Mouse (Mus musculus): Measurements from ENCODE around the gene Smim4. TPM values are rescaled to one million over a fixed set of nuclear protein-coding genes. Genes with fewer than 3 reads are reported as not detected.

Gene Smim4
- polyA plus RNA-seq, 1 experiment, result 70.5 TPM

GRCm38 (mm10) chr14:31165991-31166630, 37.4 kb upstream of the Smim4 start:
- Histone ChIP-seq H3ac (ENCODE audit: control insufficient read depth, insufficient read length, low read depth) (no peak overlapping the region), H3K79me3 (ENCODE audit: low read depth) (no peaks in the 10 kb centered on the region), H3K4me3 (ENCODE audit: insufficient read depth, poor library complexity, severe bottlenecking) (no peak overlapping the region), H3K36me3 (ENCODE audit: control insufficient read depth, insufficient read depth) (peaks cover 6% of the 10 kb centered on the region), H3K79me2 (ENCODE audit: control insufficient read depth, insufficient read depth) (no peaks in the 10 kb centered on the region), H3K27me3 (ENCODE audit: control insufficient read depth, insufficient read depth, insufficient read length) (no peaks in the 10 kb centered on the region)
- TF ChIP-seq CTCF (IDR thresholded peaks at IDR 0.05; ENCODE audit: control insufficient read depth, insufficient read depth, insufficient read length) (no peak), MYOD1 (IDR thresholded peaks at IDR 0.05; ENCODE audit: control insufficient read depth, insufficient read length, low read depth) (no peak), CEBPB (IDR thresholded peaks at IDR 0.05; ENCODE audit: low read depth) (no peak), MAX (IDR thresholded peaks at IDR 0.05) (no peak), USF1 (IDR thresholded peaks at IDR 0.05; ENCODE audit: low read depth) (no peak), FOSL1 (IDR thresholded peaks at IDR 0.05; ENCODE audit: insufficient read depth, low read length, poor library complexity, severe bottlenecking) (no peak), MYOG (IDR thresholded peaks at IDR 0.05; ENCODE audit: control insufficient read depth, extremely low read depth, insufficient read length) (no peak)

GRCm38 (mm10) chr14:31165458-31165857, 36.7 kb upstream of the Smim4 start:
- no peak for TF ChIP-seq MYOG (IDR thresholded peaks at IDR 0.05; ENCODE audit: control insufficient read depth, extremely low read depth, insufficient read length)
- TF ChIP-seq FOSL1 (IDR thresholded peaks at IDR 0.05; ENCODE audit: insufficient read depth, low read length, poor library complexity, severe bottlenecking), result no peak
- TF ChIP-seq MAX (IDR thresholded peaks at IDR 0.05), result no peak
- no peak for TF ChIP-seq USF1 (IDR thresholded peaks at IDR 0.05; ENCODE audit: low read depth)
- TF ChIP-seq MYOD1 (IDR thresholded peaks at IDR 0.05; ENCODE audit: control insufficient read depth, insufficient read length, low read depth), result no peak
- TF ChIP-seq CTCF (IDR thresholded peaks at IDR 0.05; ENCODE audit: control insufficient read depth, insufficient read depth, insufficient read length), result no peak
- TF ChIP-seq CEBPB (IDR thresholded peaks at IDR 0.05; ENCODE audit: low read depth), result no peak

GRCm38 (mm10) chr14:31165010-31165409, 36.3 kb upstream of the Smim4 start:
- Histone ChIP-seq H3K4me3 (ENCODE audit: insufficient read depth, poor library complexity, severe bottlenecking) (no peak overlapping the region), H3K79me2 (ENCODE audit: control insufficient read depth, insufficient read depth) (no peaks in the 10 kb centered on the region), H3ac (ENCODE audit: control insufficient read depth, insufficient read length, low read depth) (no peak overlapping the region), H3K27me3 (ENCODE audit: control insufficient read depth, insufficient read depth, insufficient read length) (no peaks in the 10 kb centered on the region), H3K36me3 (ENCODE audit: control insufficient read depth, insufficient read depth) (no peaks in the 10 kb centered on the region), H3K79me3 (ENCODE audit: low read depth) (no peaks in the 10 kb centered on the region)
- TF ChIP-seq MAX (IDR thresholded peaks at IDR 0.05), result no peak
- TF ChIP-seq FOSL1 (IDR thresholded peaks at IDR 0.05; ENCODE audit: insufficient read depth, low read length, poor library complexity, severe bottlenecking), result no peak
- no peak for TF ChIP-seq MYOG (IDR thresholded peaks at IDR 0.05; ENCODE audit: control insufficient read depth, extremely low read depth, insufficient read length)
- no peak for TF ChIP-seq CTCF (IDR thresholded peaks at IDR 0.05; ENCODE audit: control insufficient read depth, insufficient read depth, insufficient read length)
- TF ChIP-seq MYOD1 (IDR thresholded peaks at IDR 0.05; ENCODE audit: control insufficient read depth, insufficient read length, low read depth), result no peak
- TF ChIP-seq USF1 (IDR thresholded peaks at IDR 0.05; ENCODE audit: low read depth), result no peak
- no peak for TF ChIP-seq CEBPB (IDR thresholded peaks at IDR 0.05; ENCODE audit: low read depth)

More at GRCm38 (mm10) chr14:31165458-31165857, 36.7 kb upstream of the Smim4 start:
- H3ac ChIP-seq (ENCODE audit: control insufficient read depth, insufficient read length, low read depth), result no peak overlapping the region
- H3K79me2 ChIP-seq (ENCODE audit: control insufficient read depth, insufficient read depth), result no peaks in the 10 kb centered on the region
- no peaks in the 10 kb centered on the region for H3K27me3 ChIP-seq (ENCODE audit: control insufficient read depth, insufficient read depth, insufficient read length)
- H3K4me3 ChIP-seq (ENCODE audit: insufficient read depth, poor library complexity, severe bottlenecking), result no peak overlapping the region
- no peaks in the 10 kb centered on the region for H3K79me3 ChIP-seq (ENCODE audit: low read depth)
- no peaks in the 10 kb centered on the region for H3K36me3 ChIP-seq (ENCODE audit: control insufficient read depth, insufficient read depth)

- Histone ChIP-seq H3K79me3 (ENCODE audit: low read depth) (no peaks in the 10 kb centered on the region), H3K4me3 (ENCODE audit: insufficient read depth, poor library complexity, severe bottlenecking) (no peak overlapping the region), H3ac (ENCODE audit: control insufficient read depth, insufficient read length, low read depth) (no peak overlapping the region), H3K79me2 (ENCODE audit: control insufficient read depth, insufficient read depth) (no peaks in the 10 kb centered on the region), H3K27me3 (ENCODE audit: control insufficient read depth, insufficient read depth, insufficient read length) (no peaks in the 10 kb centered on the region), H3K36me3 (ENCODE audit: control insufficient read depth, insufficient read depth) (no peaks in the 10 kb centered on the region)
- TF ChIP-seq MYOG (IDR thresholded peaks at IDR 0.05; ENCODE audit: control insufficient read depth, extremely low read depth, insufficient read length) (no peak), MYOD1 (IDR thresholded peaks at IDR 0.05; ENCODE audit: control insufficient read depth, insufficient read length, low read depth) (no peak), FOSL1 (IDR thresholded peaks at IDR 0.05; ENCODE audit: insufficient read depth, low read length, poor library complexity, severe bottlenecking) (no peak), USF1 (IDR thresholded peaks at IDR 0.05; ENCODE audit: low read depth) (no peak), MAX (IDR thresholded peaks at IDR 0.05) (no peak), CTCF (IDR thresholded peaks at IDR 0.05; ENCODE audit: control insufficient read depth, insufficient read depth, insufficient read length) (no peak), CEBPB (IDR thresholded peaks at IDR 0.05; ENCODE audit: low read depth) (no peak)
Observed at GRCm38 (mm10) chr14:31164067-31164466, 35.3 kb upstream of the Smim4 start.

- no peaks in the 10 kb centered on the region for H3K79me3 ChIP-seq (ENCODE audit: low read depth)
- no peak overlapping the region for H3K4me3 ChIP-seq (ENCODE audit: insufficient read depth, poor library complexity, severe bottlenecking)
- H3K79me2 ChIP-seq (ENCODE audit: control insufficient read depth, insufficient read depth), result no peaks in the 10 kb centered on the region
- TF ChIP-seq FOSL1 (IDR thresholded peaks at IDR 0.05; ENCODE audit: insufficient read depth, low read length, poor library complexity, severe bottlenecking), result no peak
- TF ChIP-seq CTCF (IDR thresholded peaks at IDR 0.05; ENCODE audit: control insufficient read depth, insufficient read depth, insufficient read length), result no peak
- no peak for TF ChIP-seq MYOG (IDR thresholded peaks at IDR 0.05; ENCODE audit: control insufficient read depth, extremely low read depth, insufficient read length)
- no peak for TF ChIP-seq USF1 (IDR thresholded peaks at IDR 0.05; ENCODE audit: low read depth)
- no peak for TF ChIP-seq MAX (IDR thresholded peaks at IDR 0.05)
- TF ChIP-seq MYOD1 (IDR thresholded peaks at IDR 0.05; ENCODE audit: control insufficient read depth, insufficient read length, low read depth), result no peak
- no peak for TF ChIP-seq CEBPB (IDR thresholded peaks at IDR 0.05; ENCODE audit: low read depth)
- no peak overlapping the region for H3ac ChIP-seq (ENCODE audit: control insufficient read depth, insufficient read length, low read depth)
- H3K27me3 ChIP-seq (ENCODE audit: control insufficient read depth, insufficient read depth, insufficient read length), result peaks cover 7% of the 10 kb centered on the region
- no peaks in the 10 kb centered on the region for H3K36me3 ChIP-seq (ENCODE audit: control insufficient read depth, insufficient read depth)
Observed at GRCm38 (mm10) chr14:31161638-31162037, 32.9 kb upstream of the Smim4 start.
